Mouse (Mus musculus) retina, embryonic 14.5 days (tissue): ENCODE results near the gene Opcml.

ENCODE experiments used
- DNase-seq: peaks from one replicate; pipeline ENCODE4 v3.0.0-alpha.2; 2015; ENCODE audit warnings: low spot score

Opcml gene

DNA sequence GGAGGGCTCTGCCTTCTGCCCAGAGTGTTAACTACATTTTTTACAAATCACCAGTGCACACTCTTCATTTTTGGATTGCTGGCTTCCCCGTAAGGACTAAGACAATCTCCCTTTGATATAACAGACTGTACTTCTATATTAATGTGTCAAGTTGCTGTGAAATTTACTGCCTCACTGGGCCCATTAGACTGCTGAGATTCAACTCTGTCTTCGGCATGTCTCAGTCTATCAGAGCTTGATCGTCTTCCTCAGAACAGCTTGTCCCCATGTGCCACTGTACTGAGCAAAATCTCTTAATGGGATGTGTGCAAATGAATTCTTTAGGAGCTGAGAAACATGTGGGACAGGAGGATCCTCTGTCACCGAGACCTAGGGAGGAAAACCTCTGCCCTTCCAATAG is 970.9 kb downstream of the Opcml start:
- DNase-seq, result no peak

DNA sequence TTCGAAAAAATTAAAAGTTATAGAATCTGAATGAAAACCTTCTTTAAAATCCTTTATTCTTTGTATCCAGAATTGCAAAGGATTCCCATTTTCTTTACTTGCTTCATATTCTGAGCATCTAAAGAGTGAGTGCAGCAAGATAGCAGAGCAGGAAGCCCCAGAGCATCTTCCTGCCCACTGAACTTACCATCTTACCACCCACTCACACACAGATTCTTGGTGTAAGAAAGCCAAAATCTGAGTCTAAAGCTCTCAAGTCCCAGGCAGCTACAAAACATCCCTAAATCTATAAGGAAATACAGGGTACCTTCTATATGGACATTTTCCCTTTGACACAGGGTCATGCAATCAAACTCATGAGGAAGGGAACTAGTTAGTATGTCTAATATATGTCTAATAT is 973.6 kb downstream of the Opcml start:
- no peak for DNase-seq

DNA sequence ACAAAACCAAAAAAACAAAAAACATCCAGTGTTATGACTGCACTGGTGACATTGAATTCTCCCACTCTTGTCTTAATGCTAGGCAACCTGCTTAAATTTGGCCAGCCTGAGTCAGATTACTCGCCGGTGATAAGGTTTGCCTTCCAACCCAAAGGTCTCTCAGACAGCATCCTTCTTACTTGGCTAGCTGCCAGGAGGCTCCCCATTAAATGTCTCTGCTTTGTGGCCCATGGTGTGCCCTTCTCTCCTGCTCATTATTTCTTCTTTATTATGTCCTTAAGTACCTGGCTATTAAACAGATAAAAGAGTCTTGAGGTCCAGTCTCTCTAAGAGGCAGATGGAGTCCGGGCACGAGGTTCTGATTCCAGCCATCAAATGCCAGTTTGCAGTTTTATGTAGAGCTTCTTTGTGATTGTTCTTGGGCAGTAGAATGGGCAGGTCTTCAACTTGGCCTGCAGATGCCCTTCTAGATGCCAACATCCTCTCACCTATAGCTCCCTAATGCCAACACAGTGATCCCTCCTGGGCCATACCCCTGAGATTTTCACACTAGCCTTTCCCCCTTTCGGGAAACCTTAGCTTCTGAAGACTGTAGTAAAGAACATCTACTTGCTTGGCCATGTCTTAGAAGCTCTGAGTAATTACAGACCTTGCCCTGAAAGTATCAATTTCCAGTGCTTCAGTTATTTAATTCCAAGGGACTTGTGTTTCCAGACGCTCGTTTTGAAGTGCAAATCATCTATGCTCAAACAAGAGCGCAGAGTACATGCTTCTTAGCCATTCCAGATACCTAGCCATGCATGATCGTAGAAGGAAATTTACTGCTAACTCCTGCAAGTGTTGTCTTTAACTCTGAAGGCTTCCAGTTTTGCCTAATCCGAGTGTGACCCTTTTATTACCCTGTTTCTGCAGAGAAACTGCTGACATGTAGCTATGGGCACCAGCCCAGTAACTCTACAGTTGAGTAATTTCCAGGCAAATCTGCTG is 986.2 kb downstream of the Opcml start:
- DNase-seq, result no peak

- DNase-seq, result no peak
These were observed 993.3 kb downstream of the Opcml start for GRCm38 (mm10) chr9:28783834-28784233.

GRCm38 (mm10) chr9:28789439-28789838 is 998.9 kb downstream of the Opcml start:
- no peak for DNase-seq

DNA sequence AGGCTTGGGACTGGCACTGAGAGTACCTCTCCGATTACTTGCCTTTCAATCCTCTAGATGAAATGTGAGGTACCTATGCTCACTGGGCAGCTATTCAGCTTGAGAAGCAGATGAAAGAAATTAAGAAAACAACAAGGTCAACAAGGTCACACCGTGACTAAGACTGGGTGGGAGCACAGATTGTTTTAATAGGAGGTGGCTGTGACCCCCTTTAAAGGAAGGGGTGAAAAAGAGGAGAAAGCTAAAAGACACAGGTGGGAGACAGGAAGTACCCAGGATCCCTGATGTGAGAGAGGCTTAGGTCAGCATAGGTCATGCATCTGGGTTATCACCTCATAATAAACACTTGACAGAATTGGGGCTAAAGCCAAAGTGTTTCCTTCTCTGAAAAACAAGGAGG is 1009.5 kb downstream of the Opcml start:
- no peak for DNase-seq

DNA sequence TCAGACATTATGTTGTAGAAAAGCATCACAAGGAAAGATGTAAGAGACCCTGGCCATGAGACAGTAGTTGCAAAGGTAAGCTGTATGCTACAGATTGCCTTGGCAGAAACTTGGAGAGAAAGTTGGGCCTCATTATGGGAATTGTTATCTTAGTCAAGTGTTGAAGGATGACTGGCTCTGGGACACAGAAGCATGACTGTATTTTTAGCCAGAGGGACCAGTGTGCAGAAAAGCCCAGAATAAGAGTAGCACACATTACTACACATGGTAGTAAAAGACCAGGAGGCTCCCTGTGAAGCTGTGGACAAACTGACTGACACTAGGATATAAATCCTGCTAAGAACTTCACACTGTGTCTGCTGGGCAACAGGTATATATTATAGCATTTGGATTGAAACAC is 1016.1 kb downstream of the Opcml start:
- DNase-seq, result no peak

GRCm38 (mm10) chr9:28822060-28822459 is 1031.5 kb downstream of the Opcml start:
- no peak for DNase-seq

DNA sequence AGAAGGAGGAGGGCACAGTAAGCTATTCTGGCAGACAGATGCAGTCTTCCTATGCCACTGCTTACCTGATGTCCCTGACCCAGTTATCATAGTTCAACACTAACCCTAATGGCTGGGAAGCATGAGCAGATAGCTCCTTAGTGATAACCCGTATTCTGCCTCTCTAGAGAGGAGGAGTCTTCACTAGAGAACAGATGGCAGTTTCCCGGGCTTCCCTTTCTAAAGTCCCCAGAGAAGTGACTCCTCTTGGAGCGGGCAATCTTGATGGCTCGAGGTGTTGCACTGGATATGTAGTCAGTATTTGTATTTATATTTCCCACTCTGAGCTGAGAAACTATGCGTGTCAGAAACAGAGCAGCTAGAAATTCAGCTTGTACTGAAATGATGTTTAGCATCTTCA is 1031.9 kb downstream of the Opcml start:
- no peak for DNase-seq

- DNase-seq, result no peak
These were observed 1035.2 kb downstream of the Opcml start for GRCm38 (mm10) chr9:28825821-28826220.

DNA sequence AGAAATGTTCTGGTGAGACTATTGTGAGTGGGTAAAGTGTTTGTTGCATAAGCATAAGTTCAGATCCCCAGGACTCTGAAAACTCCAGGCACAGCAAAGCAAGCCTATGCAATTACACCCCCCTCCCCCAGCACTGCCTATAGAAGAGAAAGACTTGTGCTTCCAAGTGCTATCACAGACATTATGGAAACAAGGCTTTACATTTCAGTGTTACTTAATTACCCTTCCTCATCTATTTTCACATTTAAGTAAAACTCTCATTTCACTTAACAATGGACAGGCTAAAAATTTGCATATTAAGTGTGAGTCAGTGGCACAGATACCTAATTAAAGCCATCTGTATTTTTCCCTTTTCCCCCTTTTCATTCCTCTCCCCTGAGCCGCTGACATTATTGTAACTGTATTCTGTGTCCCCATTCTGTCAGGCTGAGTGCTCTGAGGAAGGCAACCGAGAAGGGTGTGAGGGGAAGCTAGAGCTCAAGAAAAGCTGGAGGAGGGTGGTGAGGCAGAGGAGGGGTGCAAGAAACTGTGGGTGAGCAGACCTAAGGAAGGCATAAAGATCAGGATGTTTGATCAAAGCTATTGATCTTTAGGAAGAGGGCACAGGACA is 1055.5 kb downstream of the Opcml start:
- peak; percentile 62 for DNase-seq

DNA sequence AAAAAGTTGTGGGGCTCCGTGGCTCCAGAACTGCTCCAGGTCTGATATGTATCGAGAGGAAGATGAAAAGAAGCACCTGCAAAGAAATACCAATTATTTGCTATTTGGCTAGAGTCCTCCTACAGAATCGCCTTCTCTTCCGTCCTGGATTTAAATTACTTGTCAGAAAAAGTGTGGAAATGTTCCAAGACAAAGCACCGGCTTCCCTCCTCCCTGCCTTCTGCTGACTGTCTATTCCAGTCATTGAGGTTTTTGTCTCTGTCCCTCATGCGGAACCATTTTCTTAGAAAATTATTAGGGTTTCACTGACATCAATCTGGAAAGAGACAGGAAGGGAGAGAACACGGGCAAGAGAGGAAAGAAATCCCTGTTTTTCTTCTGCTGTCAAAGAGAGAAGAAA is 1065.3 kb downstream of the Opcml start:
- DNase-seq, result no peak

- DNase-seq, result no peak
These were observed 1071.4 kb downstream of the Opcml start for GRCm38 (mm10) chr9:28861983-28862382.

GRCm38 (mm10) chr9:28867256-28867655 is 1076.7 kb downstream of the Opcml start:
- DNase-seq, result peak; percentile 16

- no peak for DNase-seq
These were observed 1079.9 kb downstream of the Opcml start for GRCm38 (mm10) chr9:28870478-28870877.

- no peak for DNase-seq
These were observed 1092.0 kb downstream of the Opcml start for GRCm38 (mm10) chr9:28882566-28882965.

DNA sequence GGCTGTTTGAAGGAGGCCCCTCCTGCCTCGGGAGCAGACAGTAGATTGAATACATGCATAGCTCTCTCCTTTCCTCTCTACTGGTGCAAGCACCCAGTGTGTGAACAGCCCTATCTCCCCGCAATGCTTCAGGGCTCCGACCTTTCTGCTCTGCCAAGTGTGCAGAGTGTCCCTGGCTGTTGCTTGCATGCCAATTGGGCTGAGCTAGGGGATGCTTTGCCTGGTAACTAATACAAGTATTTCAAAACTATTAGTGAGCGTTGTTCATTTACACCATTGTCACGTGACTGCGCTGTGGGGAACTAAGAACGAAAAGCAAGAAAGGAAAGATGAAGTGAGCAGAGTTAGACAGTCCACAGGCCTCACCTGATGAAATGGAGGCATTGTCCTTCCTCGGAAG is 1101.0 kb downstream of the Opcml start:
- no peak for DNase-seq

DNA sequence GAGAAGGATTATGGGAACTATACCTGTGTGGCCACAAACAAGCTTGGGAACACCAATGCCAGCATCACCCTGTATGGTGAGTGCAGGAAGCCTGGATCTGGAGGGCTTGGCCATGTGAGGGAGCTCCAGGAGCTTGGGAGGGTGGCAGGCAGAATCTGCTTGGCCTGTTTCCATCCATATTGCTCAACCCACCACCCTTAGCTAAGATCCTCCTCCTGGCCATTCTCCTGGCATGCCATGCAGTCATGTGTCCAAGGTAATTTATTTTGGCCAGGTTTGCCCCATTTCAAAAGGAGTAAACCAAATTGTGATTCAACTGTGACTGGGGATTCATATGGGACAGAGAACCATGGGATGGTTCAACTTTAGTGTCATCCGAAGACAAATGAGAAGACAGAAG is 1112.7 kb downstream of the Opcml start:
- no peak for DNase-seq

- DNase-seq, result no peak
These were observed 1119.2 kb downstream of the Opcml start for GRCm38 (mm10) chr9:28909738-28910137.

GRCm38 (mm10) chr9:28911571-28912185 is 1121.1 kb downstream of the Opcml start:
- peak; percentile 19 for DNase-seq

DNA sequence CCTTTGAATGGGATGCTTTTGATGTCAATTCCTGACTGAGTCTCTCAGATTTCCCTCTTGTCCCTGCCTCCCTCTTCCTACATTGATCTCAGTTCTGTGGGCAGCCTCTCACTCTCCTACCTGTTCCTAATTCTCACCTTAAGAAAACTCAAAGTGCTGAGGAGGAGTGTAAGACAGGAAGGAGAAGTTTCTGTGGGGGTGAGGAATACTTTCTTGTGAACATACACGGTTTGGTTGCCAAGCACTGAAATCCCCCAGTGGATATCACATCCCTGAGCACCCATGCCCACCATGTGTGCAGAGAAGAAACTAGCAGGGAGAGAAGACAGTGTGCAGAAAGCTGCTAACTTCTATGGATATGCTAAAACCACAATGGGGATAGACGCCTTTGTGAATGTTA is 1141.5 kb downstream of the Opcml start:
- DNase-seq, result no peak

DNA sequence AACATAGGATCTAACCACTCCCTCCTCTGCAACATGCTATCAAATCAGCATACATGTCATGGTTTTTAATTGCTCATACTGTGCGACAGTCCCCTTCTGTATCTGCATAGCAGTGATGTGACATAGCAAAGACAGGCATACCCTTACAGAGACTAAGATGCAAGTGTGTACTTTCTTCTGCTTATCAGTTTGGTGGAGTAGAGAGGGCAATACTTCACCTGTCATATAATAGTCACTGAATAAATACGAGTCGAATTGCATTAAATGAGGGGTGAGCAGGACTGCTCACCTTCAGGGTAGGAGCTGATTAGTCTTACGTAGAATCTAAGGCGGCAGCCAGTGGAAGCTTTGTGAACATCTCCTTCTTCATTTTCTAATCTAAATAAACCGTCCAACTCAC is 1146.6 kb downstream of the Opcml start:
- DNase-seq, result no peak

GRCm38 (mm10) chr9:28937980-28938379 is 1147.4 kb downstream of the Opcml start:
- peak; percentile 32 for DNase-seq
